ENCODE assay signal across 9 mouse cellular contexts in the genomic region with DNA sequence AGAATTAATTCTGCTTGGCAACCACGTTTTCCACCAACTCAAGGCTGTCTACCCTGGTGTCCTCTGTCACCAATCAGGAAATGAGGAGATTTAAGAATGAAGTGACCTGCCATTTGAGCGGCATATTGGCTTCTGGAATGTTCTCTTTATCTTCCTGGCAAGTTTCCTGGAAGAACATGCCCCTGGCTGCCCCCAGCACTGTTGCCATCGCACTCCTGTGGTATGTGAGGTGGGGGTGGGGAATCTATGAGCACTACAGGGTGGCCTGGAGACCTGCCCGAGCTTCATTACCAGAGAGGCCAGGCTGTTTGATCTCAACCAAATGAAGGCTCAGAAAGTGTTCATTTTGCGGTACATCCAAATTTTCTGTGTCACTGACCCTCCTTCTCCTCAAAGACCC.
DNase-seq lines count a peak whose midpoint lies in the region; ATAC-seq lines count a peak whose summit lies in the region.
"Had no signal": no experiment of that assay in that cellular context is flagged by ENCODE, and none has a peak within 500 bp of the region (broad histone marks: within the 10 kb centered on the region; RNA-seq: fewer than 3 reads in every experiment).

No protein-coding gene starts in this region.

- H3K4me1 ChIP-seq in forebrain, embryonic 12.5 days: no peaks in the 10 kb centered on the region

- peak; percentile 30 for DNase-seq in left cerebral cortex, postnatal 4 days
- no peak for DNase-seq in left cerebral cortex, adult 18-20 months (ENCODE audit: low spot score in 2 of 2)
- peak; percentile 32 to 55 for DNase-seq in heart, postnatal 14 days
- DNase-seq in retina, postnatal 1 day: peak; percentile 32
- DNase-seq in layer of hippocampus, postnatal 25 days (ENCODE audit: extremely low spot score in 1 of 2, low spot score in 1 of 2): no peak
- DNase-seq in thymus, postnatal 14 days: no peak

- H3K9ac ChIP-seq in forebrain, embryonic 12.5 days: no peak overlapping the region

- no peaks in the 10 kb centered on the region for H3K27me3 ChIP-seq in forebrain, embryonic 12.5 days

- no peaks in the 10 kb centered on the region for H3K36me3 ChIP-seq in forebrain, embryonic 12.5 days (replicated peaks)
- H3K36me3 ChIP-seq: G1E had no signal

- no peaks in the 10 kb centered on the region for H3K9me3 ChIP-seq in forebrain, embryonic 12.5 days
- H3K9me3 ChIP-seq: G1E had no signal

- WGBS in forebrain, embryonic 12.5 days: 53% methylated on average over 5 of the region's 5 CpGs

- H3K27ac ChIP-seq in forebrain, embryonic 12.5 days: no peak overlapping the region

- 0 out of 2 replicates have a peak, but pooled peaks have one; percentile 39 for ATAC-seq in forebrain, embryonic 12.5 days (ENCODE audit: low FRiP score)
- ATAC-seq in inflammation-experienced regulatory T-cells, adult 6 months: no peak

- no peak overlapping the region for H3K4me2 ChIP-seq in forebrain, embryonic 12.5 days

- intact Hi-C loops in left cerebral cortex, postnatal 4 days (cut with DNase I): no loop called here
- intact Hi-C loops in heart, postnatal 14 days (cut with DNase I): no loop called here

- H3K4me3 ChIP-seq in forebrain, embryonic 12.5 days (replicated peaks): no peak overlapping the region

Comparison
In these comparisons a context has a peak if more than half of its experiments do, and no peak if none do; other contexts are left out.
1. DNase-seq: peak in left cerebral cortex, postnatal 4 days (single experiment), heart, postnatal 14 days (2 of 2) and retina, postnatal 1 day (single experiment); none in left cerebral cortex, adult 18-20 months (0 of 2), layer of hippocampus, postnatal 25 days (0 of 2) and thymus, postnatal 14 days (single experiment).